Mouse (Mus musculus) ES-E14 (cell line): Measurements from ENCODE around the gene Isoc2b. TPM values are rescaled to one million over a fixed set of nuclear protein-coding genes. Genes with fewer than 3 reads are reported as not detected.
"Not testable (repeated sequence)": the region's sequence is repeated elsewhere in the genome, so short reads cannot be mapped to it uniquely, and the experiment has no call there.

Experiments
- DNase-seq: peaks from one replicate; pipeline ENCODE4 v3.0.0-alpha.2; 2013; ENCODE audit warnings: low read depth, low spot score
- H3K27ac ChIP-seq: 2 replicates; pipeline ENCODE4 v1.5.1; 2012; ENCODE audit warnings: low read depth, mild to moderate bottlenecking, low read length, moderate library complexity, mixed read lengths; ENCODE audit not compliant: poor library complexity, insufficient read depth, severe bottlenecking
- H3K36me3 ChIP-seq: 2 replicates; pipeline ENCODE4 v1.6.1; 2012; ENCODE audit warnings: mild to moderate bottlenecking, low read length, moderate library complexity, mixed read lengths; ENCODE audit not compliant: control insufficient read depth, poor library complexity, insufficient read depth, severe bottlenecking
- H3K4me1 ChIP-seq, 2 experiments: fragments of 150-350 bp in 1 of 2; sonication (generic) in 1 of 2; 2 replicates each; pipeline ENCODE4 v1.6.1; 2012; ENCODE audit warnings: low read length in 2 of 2, mild to moderate bottlenecking in 1 of 2, mixed read lengths in 1 of 2; ENCODE audit not compliant: control insufficient read depth in 2 of 2, insufficient read depth in 2 of 2, poor library complexity in 1 of 2
- H3K4me3 ChIP-seq, 2 experiments: fragments of 150-350 bp in 1 of 2; sonication (generic) in 1 of 2; 2 replicates each; pipeline ENCODE4 v1.5.1; 2012; ENCODE audit warnings: low read length in 2 of 2, low read depth in 1 of 2, mild to moderate bottlenecking in 1 of 2, mixed read lengths in 1 of 2; ENCODE audit not compliant: insufficient read depth in 1 of 2, poor library complexity in 1 of 2, severe bottlenecking in 1 of 2
- H3K9ac ChIP-seq: 2 replicates; pipeline ENCODE4 v1.6.1; 2012; ENCODE audit warnings: low read depth, mild to moderate bottlenecking, low read length, mixed read lengths; ENCODE audit not compliant: poor library complexity, insufficient read depth, severe bottlenecking
- H3K9me3 ChIP-seq: fragments of 150-350 bp; sonication (generic); 2 replicates; pipeline ENCODE4 v1.6.1; 2012; ENCODE audit warnings: low read depth, mild to moderate bottlenecking, low read length; ENCODE audit not compliant: control insufficient read depth, insufficient read depth
- CHD2 ChIP-seq: IDR thresholded peaks from 2 replicates; pipeline ENCODE4 v1.6.1; 2014; ENCODE audit warnings: mild to moderate bottlenecking, low read depth, low read length, inconsistent platforms
- HCFC1 ChIP-seq: IDR thresholded peaks from 2 replicates; pipeline ENCODE4 v1.6.1; 2012; ENCODE audit warnings: low read length, inconsistent platforms, borderline replicate concordance; ENCODE audit not compliant: insufficient read depth
- MAFK ChIP-seq: IDR thresholded peaks from 2 replicates; pipeline ENCODE4 v1.6.1; 2014; ENCODE audit warnings: mild to moderate bottlenecking, low read depth, low read length, inconsistent platforms; ENCODE audit not compliant: insufficient read depth
- ZC3H11A ChIP-seq: IDR thresholded peaks from 2 replicates; pipeline ENCODE4 v1.6.1; 2012; ENCODE audit warnings: low read depth, mild to moderate bottlenecking, inconsistent platforms, low read length, borderline replicate concordance
- ZNF384 ChIP-seq: IDR thresholded peaks from 2 replicates; pipeline ENCODE4 v1.6.1; 2012; ENCODE audit warnings: low read depth, low read length, inconsistent platforms
- in situ Hi-C, 2 experiments: fragments of 600-800 bp; cut with MboI; formaldehyde crosslinking; loops; one replicate each; pipeline ENCODE4 v1.15.1; 2025; ENCODE audit warnings: low sequenced_read_pairs in 2 of 2, inconsistent platforms in 1 of 2; ENCODE audit not compliant: unreplicated experiment in 2 of 2
- total RNA-seq: library from RNA; depleted of rRNA; stranded (reverse); fragments of 300-350 nt; gene quantifications from 2 replicates; pipeline ENCODE4 v1.2.3, GENCODE M21; 2012

The Isoc2b gene
- total RNA-seq, 1 experiment = 3.7 TPM

GRCm38 (mm10) chr7:4822162-4822907 is 47.7 kb downstream of the Isoc2b start:
- Histone ChIP-seq H3K36me3 (no peaks in the 10 kb centered on the region), H3K9me3 (no peaks in the 10 kb centered on the region), H3K9ac (peak overlapping the region; percentile 15; the same call in 1 of the 2 replicates), H3K27ac (peak overlapping the region; percentile 85), H3K4me3 (peak overlapping the region in 1 of 2 experiments; percentile 18; a peak in 1 of 4 replicates), H3K4me1 (peaks cover 19 to 41% of the 10 kb centered on the region in 2 experiments)
- DNase-seq = no peak
- in situ Hi-C loops = no loop called here
- TF ChIP-seq CHD2 (no peak), ZNF384 (no peak), HCFC1 (no peak), MAFK (no peak), ZC3H11A (no peak)

- TF ChIP-seq CHD2 (no peak), ZC3H11A (no peak), HCFC1 (no peak), MAFK (no peak), ZNF384 (no peak)
- Histone ChIP-seq H3K4me3 (no peak overlapping the region), H3K27ac (peak overlapping the region; percentile 85; the same call in 1 of the 2 replicates), H3K36me3 (no peaks in the 10 kb centered on the region), H3K9ac (no peak overlapping the region; the same call in 1 of the 2 replicates), H3K4me1 (peaks cover 19 to 40% of the 10 kb centered on the region in 2 experiments), H3K9me3 (no peaks in the 10 kb centered on the region)
- DNase-seq = no peak
- in situ Hi-C loops = no loop called here
Observed at GRCm38 (mm10) chr7:4821690-4822089, 48.4 kb downstream of the Isoc2b start.

DNA sequence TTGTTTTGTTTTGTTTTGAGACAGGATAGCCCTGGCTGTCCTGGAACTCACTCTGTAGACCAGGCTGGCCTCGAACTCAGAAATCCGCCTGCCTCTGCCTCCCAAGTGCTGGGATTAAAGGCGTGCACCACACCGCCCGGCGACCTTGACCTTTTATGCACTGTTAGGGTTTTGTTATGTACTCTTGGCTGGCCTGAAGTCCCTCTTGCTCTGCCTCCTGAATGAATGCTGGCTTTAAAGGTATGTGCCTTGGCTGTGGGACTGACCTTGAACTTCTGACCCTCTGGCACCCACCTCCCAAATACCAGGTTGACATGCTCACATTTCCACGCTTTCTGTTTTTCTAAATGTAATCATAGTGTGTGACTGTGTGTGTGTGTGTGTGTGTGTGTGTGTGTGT is 49.1 kb downstream of the Isoc2b start:
- peak overlapping the region; percentile 85; the same call in 1 of the 2 replicates for H3K27ac ChIP-seq
- in situ Hi-C loops = not testable (repeated sequence)

GRCm38 (mm10) chr7:4816559-4816958 is 53.5 kb downstream of the Isoc2b start:
- peaks cover 3 to 8% of the 10 kb centered on the region in 2 experiments; a peak in 3 of 4 replicates for H3K4me1 ChIP-seq
- no peaks in the 10 kb centered on the region for H3K9me3 ChIP-seq
- H3K27ac ChIP-seq = no peak overlapping the region
- no peak for TF ChIP-seq ZC3H11A
- TF ChIP-seq ZNF384 = no peak
- TF ChIP-seq MAFK = no peak
- no peak for TF ChIP-seq HCFC1
- TF ChIP-seq CHD2 = no peak
- H3K9ac ChIP-seq = no peak overlapping the region
- in situ Hi-C loops = no loop called here
- peaks cover under 1% of the 10 kb centered on the region; the same call in 1 of the 2 replicates for H3K36me3 ChIP-seq
- no peak for DNase-seq
- no peak overlapping the region for H3K4me3 ChIP-seq

More for the DNA sequence above, 49.1 kb downstream of the Isoc2b start:
- not testable (repeated sequence) for H3K36me3 ChIP-seq, H3K9ac ChIP-seq, H3K9me3 ChIP-seq, H3K4me3 ChIP-seq
- peaks cover 19 to 34% of the 10 kb centered on the region in 2 experiments for H3K4me1 ChIP-seq
- peak; percentile 91 for DNase-seq
